Mouse (Mus musculus): Measurements from ENCODE around the gene Tmem136. TPM values are rescaled to one million over a fixed set of nuclear protein-coding genes. Genes with fewer than 3 reads are reported as not detected.

The Tmem136 gene
- total RNA-seq, 1 experiment from 2014 or later, result 0.05 TPM

- ATAC-seq (replicated peaks; ENCODE audit: low read depth, poor library complexity, severe bottlenecking), result no peak
These were observed 31.6 kb downstream of the Tmem136 start for GRCm38 (mm10) chr9:43084496-43085362.

GRCm38 (mm10) chr9:43083441-43084055 lies 32.8 kb downstream of the Tmem136 start:
- no peak for ATAC-seq (replicated peaks; ENCODE audit: low read depth, poor library complexity, severe bottlenecking)

GRCm38 (mm10) chr9:43078711-43079110 lies 37.7 kb downstream of the Tmem136 start:
- ATAC-seq (replicated peaks; ENCODE audit: low read depth, poor library complexity, severe bottlenecking), result no peak

- no peak for ATAC-seq (replicated peaks; ENCODE audit: low read depth, poor library complexity, severe bottlenecking)
These were observed 40.2 kb downstream of the Tmem136 start for GRCm38 (mm10) chr9:43076163-43076562.

- ATAC-seq (replicated peaks; ENCODE audit: low read depth, poor library complexity, severe bottlenecking), result no peak
These were observed 41.8 kb downstream of the Tmem136 start for GRCm38 (mm10) chr9:43074611-43075010.

- ATAC-seq (replicated peaks; ENCODE audit: low read depth, poor library complexity, severe bottlenecking), result no peak
These were observed 44.6 kb downstream of the Tmem136 start for GRCm38 (mm10) chr9:43071741-43072140.

GRCm38 (mm10) chr9:43071176-43071575 lies 45.2 kb downstream of the Tmem136 start:
- no peak for ATAC-seq (replicated peaks; ENCODE audit: low read depth, poor library complexity, severe bottlenecking)

- no peak for ATAC-seq (replicated peaks; ENCODE audit: low read depth, poor library complexity, severe bottlenecking)
These were observed 45.8 kb downstream of the Tmem136 start for GRCm38 (mm10) chr9:43070566-43070965.

- ATAC-seq (replicated peaks; ENCODE audit: low read depth, poor library complexity, severe bottlenecking), result no peak
These were observed 46.2 kb downstream of the Tmem136 start for GRCm38 (mm10) chr9:43070153-43070552.

- ATAC-seq (replicated peaks; ENCODE audit: low read depth, poor library complexity, severe bottlenecking), result no peak
These were observed 48.5 kb downstream of the Tmem136 start for GRCm38 (mm10) chr9:43067896-43068295.

GRCm38 (mm10) chr9:43065231-43065630 lies 51.1 kb downstream of the Tmem136 start:
- no peak for ATAC-seq (replicated peaks; ENCODE audit: low read depth, poor library complexity, severe bottlenecking)

- ATAC-seq (replicated peaks; ENCODE audit: low read depth, poor library complexity, severe bottlenecking), result no peak
These were observed 54.8 kb downstream of the Tmem136 start for GRCm38 (mm10) chr9:43061545-43061944.

Other genes with a start within 250 kb of the Tmem136 start
- not detected in 2 replicates for gene Grik4, start 172.1 kb downstream of the Tmem136 start, total RNA-seq (2017)
- gene Arhgef12, start 9.3 kb downstream of the Tmem136 start, total RNA-seq (2017), result 8.4 and 10.0 TPM in 2 replicates
- gene Pou2f3, start 93.8 kb upstream of the Tmem136 start, total RNA-seq (2017), result not detected in 2 replicates
- gene Oaf, start 123.3 kb upstream of the Tmem136 start, total RNA-seq (2017), result 6.4 and 11.6 TPM in 2 replicates
- not detected in 2 replicates for gene Trim29, start 194.3 kb upstream of the Tmem136 start, total RNA-seq (2017)